Mouse (Mus musculus): Measurements from ENCODE around the gene Tmem204.
"Not testable (repeated sequence)": the region's sequence is repeated elsewhere in the genome, so short reads cannot be mapped to it uniquely, and the experiment has no call there.

Tmem204 gene

GRCm38 (mm10) chr17:25083444-25083931, at the start of gene Tmem204:
Tmem204 (minus strand) TSS chr17:25083591.
- peak; percentile 62 for DNase-seq

GRCm38 (mm10) chr17:25130060-25130459, 46.7 kb upstream of the Tmem204 start:
- no peak for DNase-seq

GRCm38 (mm10) chr17:25127681-25128080, 44.3 kb upstream of the Tmem204 start:
- no peak for DNase-seq

- no peak for DNase-seq
These were observed 43.7 kb upstream of the Tmem204 start for GRCm38 (mm10) chr17:25127079-25127478.

- not testable (repeated sequence) for DNase-seq
These were observed 42.2 kb upstream of the Tmem204 start for GRCm38 (mm10) chr17:25125442-25126060.

- DNase-seq: peak; percentile 22
These were observed 40.6 kb upstream of the Tmem204 start for GRCm38 (mm10) chr17:25123979-25124378.

- no peak for DNase-seq
These were observed 37.0 kb upstream of the Tmem204 start, which contains the start of gene Ptx4 for GRCm38 (mm10) chr17:25120406-25120805. Ptx4 (plus strand) TSS chr17:25120760.

- no peak for DNase-seq
These were observed 33.9 kb upstream of the Tmem204 start for GRCm38 (mm10) chr17:25117263-25117662.

- DNase-seq: peak; percentile 94
These were observed 32.5 kb upstream of the Tmem204 start, which contains the start of gene Telo2 for GRCm38 (mm10) chr17:25115664-25116432. Telo2 (minus strand) TSS chr17:25115967.

- no peak for DNase-seq
These were observed 31.7 kb upstream of the Tmem204 start for GRCm38 (mm10) chr17:25114908-25115645.

GRCm38 (mm10) chr17:25112423-25112810, 29.0 kb upstream of the Tmem204 start:
- no peak for DNase-seq

- DNase-seq: peak; percentile 75
These were observed 28.5 kb upstream of the Tmem204 start for GRCm38 (mm10) chr17:25111739-25112422.

GRCm38 (mm10) chr17:25111220-25111619, 27.8 kb upstream of the Tmem204 start:
- DNase-seq: no peak

GRCm38 (mm10) chr17:25110590-25110989, 27.2 kb upstream of the Tmem204 start:
- no peak for DNase-seq

GRCm38 (mm10) chr17:25109578-25109977, 26.2 kb upstream of the Tmem204 start:
- DNase-seq: peak; percentile 59

GRCm38 (mm10) chr17:25107786-25108185, 24.4 kb upstream of the Tmem204 start:
- no peak for DNase-seq

GRCm38 (mm10) chr17:25101338-25101737, 17.9 kb upstream of the Tmem204 start:
- no peak for DNase-seq

GRCm38 (mm10) chr17:25100052-25100451, 16.7 kb upstream of the Tmem204 start:
- no peak for DNase-seq

- DNase-seq: peak; percentile 70
These were observed 12.8 kb upstream of the Tmem204 start for GRCm38 (mm10) chr17:25096221-25096620.

- DNase-seq: no peak
These were observed 7.1 kb upstream of the Tmem204 start for GRCm38 (mm10) chr17:25090450-25090849.

- DNase-seq: no peak
These were observed 5.8 kb upstream of the Tmem204 start for GRCm38 (mm10) chr17:25089158-25089557.

GRCm38 (mm10) chr17:25086724-25087123, 3.3 kb upstream of the Tmem204 start:
- DNase-seq: no peak
